Mouse (Mus musculus): Measurements from ENCODE around the gene Prr13.
A peak's percentile ranks its signal among the peaks of the same experiment; 100 is the strongest.

Prr13 gene

DNA sequence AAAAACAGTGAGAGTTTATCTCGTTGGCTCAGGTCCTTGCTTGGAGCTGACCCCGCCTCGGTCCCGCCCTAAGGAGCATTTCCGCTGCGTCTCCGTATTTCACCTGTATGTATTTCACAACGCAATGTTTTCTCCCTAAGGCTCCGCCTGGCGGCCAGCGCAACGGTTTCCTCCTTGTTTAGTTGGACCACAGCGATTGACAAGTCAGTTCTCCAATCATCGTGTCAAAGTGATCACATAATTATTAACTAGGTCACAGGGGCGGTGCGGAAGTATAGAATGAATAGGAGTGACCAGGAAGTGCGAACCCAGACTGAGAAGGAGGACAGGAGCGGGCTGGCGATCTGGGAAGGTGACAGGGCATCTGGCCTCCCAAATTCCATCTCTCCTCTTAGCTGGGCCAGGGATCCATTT lies at the start of gene Prr13:
Prr13 (plus strand) TSS at position 125 of the 414 bp plus-strand sequence.
- peak; percentile 78 to 85 for DNase-seq (ENCODE audit: low spot score in 2 of 2)

DNA sequence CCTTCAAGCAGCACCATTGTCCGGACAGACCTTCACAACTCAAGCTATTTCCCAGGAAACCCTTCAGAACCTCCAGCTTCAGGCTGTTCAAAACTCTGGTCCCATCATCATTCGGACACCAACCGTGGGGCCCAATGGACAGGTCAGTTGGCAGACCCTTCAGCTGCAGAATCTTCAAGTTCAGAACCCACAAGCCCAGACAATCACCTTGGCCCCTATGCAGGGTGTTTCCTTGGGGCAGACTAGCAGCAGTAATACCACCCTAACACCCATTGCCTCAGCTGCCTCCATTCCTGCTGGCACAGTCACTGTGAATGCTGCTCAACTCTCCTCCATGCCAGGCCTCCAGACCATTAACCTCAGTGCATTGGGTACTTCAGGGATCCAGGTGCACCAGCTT lies 49.5 kb upstream of the Prr13 start:
- no peak for DNase-seq (ENCODE audit: low spot score in 2 of 2)

DNA sequence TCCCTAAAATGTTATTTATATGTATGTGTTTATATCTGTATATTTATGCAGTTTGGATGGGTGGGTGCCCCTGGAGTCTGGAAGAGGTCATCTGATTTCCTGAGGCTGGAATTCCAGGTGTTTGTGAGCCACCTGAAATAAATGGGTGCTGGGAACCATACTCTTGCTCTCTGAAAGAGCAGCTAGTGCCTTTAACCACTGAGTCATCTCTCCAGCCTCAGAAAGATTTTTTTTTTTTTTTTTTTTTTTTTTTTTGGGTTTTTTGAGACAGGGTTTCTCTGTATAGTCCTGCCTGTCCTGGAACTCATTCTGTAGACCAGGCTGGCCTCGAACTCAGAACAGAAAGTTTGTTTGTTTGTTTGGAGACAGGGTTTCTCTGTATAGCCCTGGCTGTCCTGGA lies 47.8 kb upstream of the Prr13 start:
- DNase-seq (ENCODE audit: low spot score in 2 of 2), result no peak

DNA sequence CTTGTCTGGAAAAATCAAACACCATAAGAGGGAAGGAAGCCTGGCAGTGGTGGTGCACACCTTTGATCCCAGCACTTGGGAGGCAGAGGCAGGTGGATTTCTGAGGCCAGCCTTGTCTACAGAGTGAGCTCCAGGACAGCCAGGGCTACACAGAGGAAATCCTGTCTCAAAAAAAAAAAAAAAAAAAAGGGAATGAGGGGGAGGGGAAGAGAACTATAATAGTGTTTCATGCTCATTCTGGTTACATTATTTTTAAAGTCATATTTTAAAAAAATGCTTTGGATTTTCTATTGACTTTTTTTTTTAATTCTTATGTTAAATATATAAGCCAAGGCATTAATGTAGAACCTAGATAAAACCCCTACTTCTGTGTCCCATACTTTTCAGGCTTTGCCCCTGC lies 45.1 kb upstream of the Prr13 start:
- DNase-seq (ENCODE audit: low spot score in 2 of 2), result no peak

DNA sequence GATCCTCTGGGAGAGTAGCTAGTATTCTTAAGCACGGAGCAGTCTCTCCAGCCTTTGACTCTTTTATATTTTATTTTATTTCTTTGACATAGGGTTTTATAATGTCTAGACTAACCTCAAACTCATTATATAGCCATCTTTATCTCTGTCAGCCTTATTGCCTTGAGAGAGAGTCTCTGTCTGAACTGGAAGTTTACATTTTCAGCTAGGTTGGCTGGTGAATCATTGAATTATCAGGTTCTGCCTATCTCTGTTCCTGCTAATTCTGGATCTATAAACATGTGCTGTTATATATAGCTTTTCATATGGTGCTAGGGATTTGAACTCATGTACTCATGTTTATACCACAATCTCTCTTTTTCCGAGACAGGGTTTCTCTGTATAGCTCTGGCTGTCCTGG lies 41.3 kb upstream of the Prr13 start:
- DNase-seq (ENCODE audit: low spot score in 2 of 2), result no peak

DNA sequence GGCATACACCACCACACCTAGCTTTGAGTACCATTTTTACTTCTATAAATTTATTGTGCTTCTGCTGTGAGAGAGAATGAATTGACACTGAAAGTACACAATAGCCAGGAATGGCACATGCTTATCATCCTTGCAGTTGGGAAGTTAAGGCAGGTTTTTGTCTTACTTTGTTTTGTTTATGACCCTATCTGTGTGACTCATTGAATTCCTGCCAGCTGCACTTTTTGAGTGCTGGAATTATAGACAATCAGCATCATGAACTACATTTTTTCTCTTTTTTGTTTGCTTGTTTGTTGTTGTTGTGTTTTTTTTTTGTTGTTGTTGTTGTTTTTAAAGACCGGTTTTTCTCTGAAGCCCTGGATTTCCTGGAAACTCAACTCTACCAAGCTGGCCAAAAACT lies 37.8 kb upstream of the Prr13 start:
- no peak for DNase-seq (ENCODE audit: low spot score in 2 of 2)

DNA sequence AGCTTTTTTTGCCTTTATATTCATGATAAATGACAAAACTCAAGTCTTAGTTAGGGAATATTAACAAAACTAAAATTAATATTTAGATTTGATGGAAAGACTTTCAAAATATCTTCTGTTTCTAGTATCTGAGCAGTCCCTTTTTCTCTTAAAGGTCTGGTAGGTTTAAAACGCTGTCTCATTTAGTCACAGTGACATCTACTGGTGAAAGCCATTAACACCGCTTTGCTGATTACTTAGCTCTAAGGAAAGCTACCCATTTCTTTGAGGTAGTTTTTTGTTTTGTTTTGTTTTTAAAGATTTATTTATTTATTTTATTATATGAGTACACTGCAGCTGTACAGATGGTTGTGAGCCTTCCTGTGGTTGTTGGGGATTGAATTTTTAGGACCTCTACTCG lies 37.4 kb upstream of the Prr13 start:
- DNase-seq (ENCODE audit: low spot score in 2 of 2), result peak in 1 of 2 experiments; percentile 28

DNA sequence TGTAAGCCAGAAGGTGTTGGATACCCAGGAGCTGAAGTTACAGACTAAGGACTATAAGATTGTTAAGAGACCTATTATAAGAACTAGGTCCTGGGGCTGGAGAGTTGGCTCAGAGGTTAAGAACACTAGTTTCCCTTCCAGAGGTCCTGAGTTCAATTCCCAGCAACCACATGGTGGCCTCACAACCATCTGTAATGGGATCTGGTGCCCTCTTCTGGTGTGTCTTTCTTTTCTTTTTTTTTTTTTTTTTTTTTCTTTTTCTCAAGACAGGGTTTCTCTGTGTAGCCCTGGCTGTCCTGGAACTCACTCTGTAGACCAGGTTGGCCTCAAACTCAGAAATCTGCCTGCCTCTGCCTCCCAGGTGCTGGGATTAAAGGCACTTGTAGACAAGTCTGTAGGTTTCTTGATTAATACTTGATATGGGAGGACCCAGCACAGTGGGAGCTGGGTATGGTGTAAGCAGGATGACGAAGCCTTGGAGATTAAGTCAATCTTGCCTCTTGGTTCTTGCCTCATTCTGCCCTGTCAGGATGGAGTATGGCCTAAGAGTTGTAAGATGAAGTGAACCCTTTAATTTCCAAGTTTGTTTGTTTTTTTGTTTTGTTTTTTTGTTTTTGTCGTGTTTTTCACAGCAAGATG lies 35.1 kb upstream of the Prr13 start:
- DNase-seq (ENCODE audit: low spot score in 2 of 2), result no peak

DNA sequence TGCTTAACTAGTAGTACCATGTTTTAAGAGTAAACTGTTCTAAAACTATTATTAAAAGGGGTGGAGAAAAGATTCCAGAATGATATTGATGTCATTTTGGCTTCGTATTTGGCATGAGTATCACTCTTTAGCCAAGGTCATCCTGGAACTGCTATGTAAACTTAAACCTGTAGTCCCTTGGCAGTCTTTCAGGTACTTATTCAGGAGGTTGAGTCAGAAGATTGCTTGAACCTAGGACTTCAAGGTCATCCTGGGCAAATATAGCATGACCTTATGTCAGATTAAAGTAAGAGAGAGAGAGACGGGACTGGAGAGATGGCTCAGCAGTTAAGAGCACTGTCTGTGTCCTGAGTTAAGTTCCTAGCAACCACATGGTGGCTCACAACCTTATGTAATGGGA lies 34.2 kb upstream of the Prr13 start:
- no peak for DNase-seq (ENCODE audit: low spot score in 2 of 2)

DNA sequence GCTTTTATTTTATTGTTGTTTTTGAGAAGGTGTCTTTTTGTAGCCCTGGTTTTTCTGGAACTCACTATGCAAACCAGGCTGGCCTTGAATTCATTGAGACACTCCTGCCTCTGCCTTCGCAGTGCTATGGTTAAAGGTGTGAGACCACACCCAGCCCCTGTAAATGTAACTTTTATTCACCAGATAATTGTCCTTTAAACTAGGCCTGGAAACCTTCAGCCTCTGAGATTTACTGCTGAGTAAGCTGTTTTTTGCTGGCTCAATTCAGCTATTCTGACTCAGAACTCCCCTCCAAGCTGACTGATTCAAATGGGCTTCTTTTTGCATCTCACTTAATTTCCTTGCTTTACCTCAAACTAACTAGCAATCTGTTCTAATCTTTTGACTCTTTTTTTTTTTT lies 31.9 kb upstream of the Prr13 start:
- DNase-seq (ENCODE audit: low spot score in 2 of 2), result no peak

DNA sequence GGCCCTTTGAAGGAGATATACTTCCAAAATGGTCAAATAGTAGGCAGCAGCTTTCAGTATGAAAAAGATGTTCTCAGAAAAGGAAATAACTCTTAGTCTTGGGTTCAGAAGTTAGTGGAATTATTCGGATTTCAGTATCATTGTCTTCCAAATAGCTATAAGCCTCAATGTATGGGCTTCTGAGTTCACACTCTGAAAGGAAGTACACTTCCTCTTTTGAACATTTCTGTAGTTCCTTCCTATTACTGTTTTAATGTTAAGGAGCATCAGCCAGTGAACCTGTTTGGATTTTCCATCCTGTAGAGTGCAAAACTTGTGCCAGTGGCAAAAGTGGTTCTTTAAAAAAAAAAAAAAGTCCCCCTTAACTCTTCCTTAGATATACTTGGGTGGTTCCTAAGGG lies 26.8 kb upstream of the Prr13 start:
- DNase-seq (ENCODE audit: low spot score in 2 of 2), result no peak

DNA sequence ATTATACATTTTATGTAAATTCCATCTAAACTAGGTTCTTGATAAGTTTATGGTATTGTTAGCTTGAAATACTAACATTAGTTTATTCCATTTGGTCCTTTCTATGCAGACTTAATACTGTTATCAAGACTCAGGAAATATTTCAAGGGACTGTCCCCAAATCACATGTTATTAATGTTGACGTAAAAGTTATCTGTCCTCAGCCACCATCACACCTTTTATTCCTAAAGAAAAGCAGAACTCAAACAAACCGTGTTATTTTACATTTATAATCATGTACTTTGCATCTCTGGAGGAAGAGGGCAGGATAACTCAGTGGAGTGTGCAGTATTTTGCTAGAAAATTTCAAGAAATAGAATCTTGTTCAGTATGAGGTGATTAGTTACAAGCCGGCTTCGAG lies 25.7 kb upstream of the Prr13 start:
- no peak for DNase-seq (ENCODE audit: low spot score in 2 of 2)

DNA sequence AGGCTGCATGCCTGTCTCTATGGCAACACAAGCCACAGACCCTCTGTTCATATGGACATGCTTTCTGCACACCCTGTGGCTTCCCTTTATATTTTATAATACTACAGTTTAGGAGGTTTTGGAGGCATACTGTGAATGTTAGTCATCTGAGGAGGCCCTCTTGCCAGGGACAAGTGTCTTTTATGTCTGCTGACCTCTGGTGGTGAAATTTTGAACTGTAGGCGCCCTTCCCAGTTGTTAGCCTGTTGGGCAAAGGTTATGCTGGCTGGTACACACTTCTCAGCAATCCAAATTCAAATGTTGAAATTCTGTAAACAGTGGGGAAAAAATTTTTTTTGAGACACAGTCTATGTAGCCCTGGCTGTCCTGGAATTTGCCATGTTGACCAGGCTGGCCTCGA lies 16.3 kb upstream of the Prr13 start:
- DNase-seq (ENCODE audit: low spot score in 2 of 2), result peak; percentile 53 to 77

DNA sequence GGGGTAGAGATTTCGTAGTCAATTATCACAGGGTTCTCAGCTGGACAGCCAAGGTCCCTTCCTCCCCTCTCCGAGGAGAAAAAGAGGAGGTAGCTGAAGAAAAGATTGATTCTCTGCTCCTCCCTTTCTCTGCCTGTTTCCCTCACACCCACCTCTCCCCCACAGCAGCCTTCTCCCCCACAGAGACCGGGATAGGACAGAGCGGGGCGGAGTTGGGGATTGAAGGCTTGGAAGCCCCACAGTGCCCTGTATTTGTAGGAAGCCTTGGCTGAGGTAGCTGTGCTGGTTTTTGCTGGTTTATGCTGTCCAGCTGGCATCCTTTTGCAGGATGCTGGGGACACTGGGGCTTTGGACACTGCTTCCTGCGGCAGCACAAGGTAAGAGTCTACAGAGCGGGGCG lies 13.7 kb upstream of the Prr13 start, which contains the start of gene Amhr2:
Amhr2 (plus strand) TSS at position 222 of the 400 bp plus-strand sequence.
- no peak for DNase-seq (ENCODE audit: low spot score in 2 of 2)

DNA sequence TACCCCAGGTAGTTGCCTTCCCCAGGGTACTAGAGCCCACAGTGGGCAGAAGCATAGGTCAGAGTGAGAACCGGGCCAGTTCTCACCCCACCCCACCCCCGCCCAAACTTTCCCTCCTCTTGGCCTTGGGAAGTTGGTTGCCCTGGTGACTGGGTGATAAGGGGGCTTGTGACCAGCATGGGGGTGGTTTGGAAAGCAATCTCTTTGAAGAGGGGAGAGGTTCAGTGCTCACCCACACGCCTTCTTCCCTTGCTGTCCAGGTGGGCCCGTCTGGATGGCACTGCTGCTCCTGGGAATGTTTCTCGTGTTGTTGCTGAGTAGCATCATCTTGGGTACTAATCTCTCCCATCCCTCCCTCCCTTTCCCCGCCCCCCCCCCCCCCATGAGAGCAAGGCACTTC lies 12.4 kb upstream of the Prr13 start:
- DNase-seq (ENCODE audit: low spot score in 2 of 2), result no peak

DNA sequence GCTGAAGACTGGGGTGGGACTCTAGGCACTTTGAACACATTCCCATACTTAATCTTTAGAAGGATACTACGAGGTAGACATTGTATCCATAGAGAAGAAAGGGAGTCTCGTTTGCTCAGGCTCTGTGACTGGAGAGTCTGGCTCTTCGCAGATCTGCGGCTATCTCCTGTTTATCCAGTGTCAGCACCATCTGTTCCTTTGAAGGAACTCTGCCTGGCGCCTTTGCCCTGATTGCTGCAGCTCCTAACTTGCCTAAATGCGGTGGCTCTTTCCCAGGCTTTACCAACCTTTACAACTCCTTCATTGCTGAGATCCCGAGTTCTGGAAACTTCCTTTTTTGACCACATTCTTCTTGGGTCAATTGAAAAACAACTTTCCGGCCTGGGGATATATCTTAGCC lies 9.5 kb upstream of the Prr13 start:
- no peak for DNase-seq (ENCODE audit: low spot score in 2 of 2)

DNA sequence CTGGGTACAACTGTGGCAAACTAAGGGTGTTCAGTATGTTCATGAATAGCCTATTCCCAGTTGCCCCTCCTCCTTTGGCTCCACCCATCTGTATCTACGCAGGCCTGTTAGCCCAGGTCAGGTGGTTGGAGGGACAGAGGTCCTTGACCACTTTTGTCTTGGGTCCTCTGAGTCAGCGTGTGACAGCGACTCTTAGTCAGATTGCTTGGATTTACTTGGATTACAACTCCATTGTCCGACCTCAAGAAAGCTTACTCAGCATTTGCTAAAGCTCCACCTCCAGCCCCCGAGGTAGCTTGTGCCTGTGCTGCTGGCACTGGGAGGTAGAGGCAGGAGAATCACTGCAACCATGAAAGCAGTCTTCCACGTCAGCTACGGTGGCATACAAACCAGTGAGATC lies 7.9 kb upstream of the Prr13 start:
- no peak for DNase-seq (ENCODE audit: low spot score in 2 of 2)

DNA sequence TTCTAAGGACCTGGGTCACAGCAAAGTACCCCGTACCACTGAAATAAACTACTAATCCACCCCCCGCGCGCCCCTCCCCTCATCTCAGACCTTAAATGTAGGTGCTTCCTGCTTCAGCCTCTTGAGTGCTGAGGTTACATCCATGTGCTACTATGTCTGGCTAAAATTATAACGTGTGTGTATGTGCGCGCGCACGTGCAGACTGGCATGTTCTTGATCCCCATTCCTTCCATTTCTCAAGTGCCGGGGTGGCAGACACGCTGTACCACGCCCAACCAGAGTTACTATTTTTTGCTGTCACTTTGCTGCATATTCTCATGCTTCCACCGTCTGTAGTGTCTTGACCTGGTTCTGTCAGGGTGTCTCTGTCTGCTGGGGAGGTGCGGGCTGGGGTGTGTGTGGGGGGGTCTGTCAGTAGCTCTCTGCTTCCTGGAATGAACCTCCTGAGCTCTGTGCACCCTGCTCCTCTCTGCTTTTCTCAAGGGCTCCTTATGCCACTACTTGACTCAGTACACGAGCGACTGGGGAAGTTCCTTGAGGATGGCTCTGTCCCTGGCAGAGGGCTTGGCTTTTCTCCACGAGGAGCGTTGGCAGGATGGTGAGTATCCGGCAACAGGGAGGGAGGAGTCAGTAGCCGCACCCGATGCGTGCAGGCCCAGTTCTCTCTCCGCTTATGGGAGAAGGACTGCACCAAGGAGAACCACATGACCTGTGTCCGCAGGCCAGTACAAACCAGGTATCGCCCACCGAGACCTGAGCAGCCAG lies 7.0 kb upstream of the Prr13 start:
- DNase-seq (ENCODE audit: low spot score in 2 of 2), result no peak

DNA sequence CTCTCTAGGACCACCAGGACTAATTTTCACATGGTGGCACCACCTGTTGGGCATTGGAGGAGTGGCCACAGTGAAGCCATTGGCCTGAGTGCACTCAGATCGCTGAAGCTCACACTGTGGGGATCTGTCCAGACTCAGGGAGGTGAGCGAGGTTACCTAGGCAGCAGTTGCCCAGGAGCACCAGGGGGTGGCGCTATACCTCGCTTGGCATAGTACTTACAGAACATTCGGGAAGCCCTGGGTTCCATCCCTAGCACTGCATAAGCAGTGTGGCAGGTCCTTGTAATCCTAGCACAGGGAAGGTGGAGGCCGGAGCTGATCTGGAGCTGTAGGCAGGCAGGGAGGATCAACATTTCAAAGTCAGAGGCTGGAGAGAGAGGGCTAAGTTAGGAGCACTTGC lies 2.8 kb upstream of the Prr13 start:
- peak in 1 of 2 experiments; percentile 26 for DNase-seq (ENCODE audit: low spot score in 2 of 2)

DNA sequence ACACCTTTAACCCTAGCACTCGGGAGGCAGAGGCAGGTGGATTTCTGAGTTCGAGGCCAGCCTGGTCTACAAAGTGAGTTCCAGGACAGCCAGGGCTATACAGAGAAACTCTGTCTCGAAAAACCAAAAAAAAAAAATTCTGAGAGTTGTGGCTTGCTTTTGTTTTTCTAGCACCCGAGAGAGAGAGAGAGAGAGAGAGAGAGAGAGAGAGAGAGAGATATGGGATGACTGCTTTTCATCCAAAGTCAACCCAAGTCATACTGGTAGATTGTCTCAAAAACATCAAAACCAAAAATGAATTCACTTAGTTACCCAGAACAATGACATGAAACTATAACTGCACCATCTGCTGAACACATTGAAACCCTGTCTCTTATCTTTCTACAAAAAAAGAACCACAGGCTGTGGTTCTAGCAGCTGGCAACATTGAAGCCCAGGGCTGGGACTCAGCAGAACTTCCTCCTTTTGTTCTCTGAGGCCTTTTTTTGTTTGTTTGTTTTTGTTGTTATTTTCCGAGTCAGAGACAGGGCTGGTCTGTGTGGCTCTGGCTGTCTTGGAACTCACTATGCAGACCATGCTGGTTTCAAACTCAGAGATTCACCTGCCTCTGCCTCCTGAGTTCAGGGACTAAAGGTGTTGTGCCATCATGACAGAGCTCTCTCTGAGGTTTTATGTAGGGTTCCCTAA lies 635 bp upstream of the Prr13 start:
- no peak for DNase-seq (ENCODE audit: low spot score in 2 of 2)

DNA sequence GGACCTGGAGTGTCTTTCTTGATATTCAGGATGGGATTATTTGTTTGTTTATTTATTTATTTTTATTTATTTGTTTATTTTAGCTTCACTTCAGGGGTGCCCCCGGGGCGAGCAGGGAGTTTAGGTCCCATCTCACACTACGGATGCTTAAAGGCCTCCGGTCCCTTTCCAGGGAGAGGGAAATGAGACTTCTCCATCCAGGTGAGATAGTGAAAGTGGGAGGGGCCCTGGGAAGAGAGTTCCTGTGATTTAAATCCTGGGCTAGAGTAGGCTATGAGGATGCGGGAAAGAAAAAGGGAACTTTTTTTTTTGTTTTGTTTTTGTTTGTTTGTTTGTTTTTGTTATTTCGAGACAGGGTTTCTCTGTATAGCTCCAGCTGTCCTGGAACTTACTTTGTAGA lies 553 bp downstream of the Prr13 start:
- DNase-seq (ENCODE audit: low spot score in 2 of 2), result no peak

DNA sequence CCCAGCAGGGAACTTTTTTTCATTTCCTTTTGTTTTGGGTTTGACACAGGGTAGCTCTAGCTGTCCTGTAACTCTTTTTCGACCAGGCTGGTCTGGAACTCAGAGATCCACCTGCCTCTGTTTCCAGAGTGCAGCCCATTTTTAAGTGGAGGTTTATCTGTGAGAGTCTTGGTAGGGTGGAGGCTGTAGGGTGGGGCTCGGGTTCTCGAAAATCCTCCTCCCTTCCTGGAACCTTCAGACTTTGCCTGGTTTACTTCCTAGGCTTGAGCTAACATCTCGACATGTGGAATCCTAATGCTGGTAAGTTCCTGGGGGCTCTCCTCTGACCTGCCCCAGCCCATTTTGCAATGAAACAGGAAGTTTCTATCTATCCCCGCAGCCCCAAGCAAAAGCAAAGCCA lies 1.0 kb downstream of the Prr13 start:
- DNase-seq (ENCODE audit: low spot score in 2 of 2), result no peak

DNA sequence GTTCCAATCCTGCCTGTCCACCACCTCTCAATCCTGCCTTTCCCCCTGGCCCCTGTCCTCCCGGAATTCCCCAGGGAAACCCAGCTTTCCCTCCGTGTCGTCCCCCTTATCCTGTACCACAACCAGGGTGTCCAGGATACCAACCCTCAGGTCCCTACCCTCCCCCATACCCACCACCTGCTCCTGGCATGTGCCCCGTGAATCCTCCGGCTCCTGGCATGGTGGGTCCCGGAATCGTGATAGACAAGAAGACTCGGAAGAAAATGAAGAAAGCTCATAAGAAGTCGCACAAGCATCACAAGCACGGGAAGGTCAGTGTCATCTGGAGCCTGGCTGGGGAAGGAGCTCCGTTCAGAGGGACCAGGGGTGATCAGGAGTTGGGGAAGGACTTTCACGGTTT lies 1.6 kb downstream of the Prr13 start:
- DNase-seq (ENCODE audit: low spot score in 2 of 2), result no peak
